Mouse (Mus musculus): ENCODE measurements at regions not wholly inside any gene's neighbourhood (a gene's known extent, or its start where the extent isn't known, plus 50 kb on each side); places are given as distances from the start of the nearest gene placed in this dataset.

GRCm38 (mm10) chr4:107750017-107750416 is 52.0 kb upstream of the Lrp8 start:
- no peak overlapping the region for H3K4me3 ChIP-seq (replicated peaks in 1 of 3; ENCODE audit: low read depth in 2 of 3, low read length in 2 of 3, poor library complexity in 1 of 3)

More at GRCm38 (mm10) chr4:107750017-107750416, 52.0 kb upstream of the Lrp8 start:
- Histone ChIP-seq H3K9me3 (replicated peaks; ENCODE audit: low read length) (no peaks in the 10 kb centered on the region), H3K27ac (ENCODE audit: insufficient read depth, low read depth) (no peak overlapping the region), H3K27me3 (replicated peaks) (no peaks in the 10 kb centered on the region), H3K9ac (ENCODE audit: insufficient read depth, low read depth) (no peak overlapping the region), H3K36me3 (replicated peaks in 1 of 2; ENCODE audit: control insufficient read depth in 1 of 2, insufficient read depth in 1 of 2, low read length in 1 of 2) (no peaks in the 10 kb centered on the region), H3K4me2 (ENCODE audit: insufficient read depth, low read depth, poor library complexity, severe bottlenecking) (no peak overlapping the region), H3K4me1 (ENCODE audit: control insufficient read depth in 1 of 2, insufficient read depth in 2 of 2) (peaks cover 0 to 19% of the 10 kb centered on the region in 2 experiments; a peak in 2 of 4 replicates), H3K79me2 (replicated peaks; ENCODE audit: control insufficient read depth, extremely low read depth, insufficient read depth, poor library complexity, severe bottlenecking) (no peaks in the 10 kb centered on the region)
- dilution Hi-C loops (cut with MboI; ENCODE audit: extremely low pct_ligation_motif_present, extremely low pct_unique_long_range_greater_than_20kb, low sequenced_read_pairs), result no loop called here
- no peak for TF ChIP-seq CHD1 (IDR thresholded peaks at IDR 0.05; ENCODE audit: low read depth, low read length)
- no peak for TF ChIP-seq SIN3A (IDR thresholded peaks at IDR 0.05; ENCODE audit: low read length)
- TF ChIP-seq GABPA (IDR thresholded peaks at IDR 0.05; ENCODE audit: insufficient replicate concordance, low read depth, low read length), result no peak
- no peak for TF ChIP-seq POLR2A (IDR thresholded peaks at IDR 0.05; ENCODE audit: low read depth, low read length)
- TF ChIP-seq USF1 (IDR thresholded peaks at IDR 0.05; ENCODE audit: low read depth, low read length), result no peak
- TF ChIP-seq RCOR1 (conservative IDR thresholded peaks at IDR 0.05; ENCODE audit: low read depth, low read length), result no peak
- TF ChIP-seq NRF1 (IDR thresholded peaks at IDR 0.05; ENCODE audit: low read depth, low read length), result no peak
- no peak for TF ChIP-seq USF2 (conservative IDR thresholded peaks at IDR 0.05; ENCODE audit: low read depth, low read length)
- no peak for TF ChIP-seq ZC3H11A (IDR thresholded peaks at IDR 0.05; ENCODE audit: low read depth, low read length)
- no peak for TF ChIP-seq CHD2 (IDR thresholded peaks at IDR 0.05; ENCODE audit: low read length)
- TF ChIP-seq JUN (IDR thresholded peaks at IDR 0.05; ENCODE audit: insufficient read depth, low read depth, low read length), result no peak
- no peak for TF ChIP-seq UBTF (IDR thresholded peaks at IDR 0.05; ENCODE audit: low read depth, low read length)
- no peak for TF ChIP-seq MEF2A (IDR thresholded peaks at IDR 0.05; ENCODE audit: borderline replicate concordance, low read depth, low read length)
- no peak for TF ChIP-seq KAT2A (IDR thresholded peaks at IDR 0.05; ENCODE audit: insufficient replicate concordance, low read length)
- no peak for TF ChIP-seq TCF12 (IDR thresholded peaks at IDR 0.05; ENCODE audit: low read depth, low read length)
- no peak for TF ChIP-seq MXI1 (IDR thresholded peaks at IDR 0.05; ENCODE audit: low read depth, low read length)
- TF ChIP-seq ZNF384 (IDR thresholded peaks at IDR 0.05; ENCODE audit: low read depth, low read length), result no peak
- no peak for TF ChIP-seq MYC (IDR thresholded peaks at IDR 0.05; ENCODE audit: low read depth, low read length)
- no peak for TF ChIP-seq ZKSCAN1 (IDR thresholded peaks at IDR 0.05; ENCODE audit: borderline replicate concordance, low read depth, low read length)
- in situ Hi-C loops (cut with MboI; ENCODE audit: low pct_ligation_motif_present, low pct_unique_long_range_greater_than_20kb, low sequenced_read_pairs), result no loop called here
- DNase-seq (ENCODE audit: extremely low read depth), result no peak

Measured in CH12.LX (cell line).